Mouse (Mus musculus) cortical plate, adult 2 months (tissue): ENCODE measurements around the gene Scel. TPM values are rescaled to one million over a fixed set of nuclear protein-coding genes. Genes with fewer than 3 reads are reported as not detected.

ENCODE experiments used
- H3K27ac ChIP-seq: fragments of 200-500 bp; 2 replicates; pipeline ENCODE4 v1.5.1; 2012; ENCODE audit warnings: low read length, control low read depth, inconsistent platforms; ENCODE audit not compliant: insufficient read depth
- H3K4me1 ChIP-seq: fragments of 200-500 bp; 2 replicates; pipeline ENCODE4 v1.6.1; 2011; ENCODE audit warnings: low read length; ENCODE audit not compliant: control insufficient read depth, insufficient read depth
- H3K4me3 ChIP-seq: fragments of 200-500 bp; 2 replicates; pipeline ENCODE4 v1.5.1; 2011; ENCODE audit warnings: mild to moderate bottlenecking, low read length, control low read depth; ENCODE audit not compliant: insufficient read depth
- CTCF ChIP-seq: fragments of 200-500 bp; IDR thresholded peaks from 2 replicates; pipeline ENCODE4 v1.5.1; 2011; ENCODE audit warnings: mild to moderate bottlenecking, control low read depth, low read length; ENCODE audit not compliant: insufficient read depth; ENCODE audit errors: extremely low read depth
- POLR2A ChIP-seq: fragments of 200-500 bp; IDR thresholded peaks from 2 replicates; pipeline ENCODE4 v1.6.1; 2011; ENCODE audit warnings: mild to moderate bottlenecking, low read length, control low read depth; ENCODE audit not compliant: insufficient read depth; ENCODE audit errors: extremely low read depth
- polyA plus RNA-seq: library from polyadenylated mRNA; depleted of rRNA; stranded (reverse); fragments of >200 nt; gene quantifications from 2 replicates; pipeline ENCODE4 v1.2.3, GENCODE M21; 2012

Gene Scel
- polyA plus RNA-seq, 1 experiment = 2.0 TPM

- TF ChIP-seq CTCF = no peak
- TF ChIP-seq POLR2A = no peak
- H3K4me1 ChIP-seq = no peaks in the 10 kb centered on the region; the same call in 1 of the 2 replicates
- H3K27ac ChIP-seq = no peak overlapping the region
- no peak overlapping the region for H3K4me3 ChIP-seq
These were observed 130.8 kb downstream of the Scel start for GRCm38 (mm10) chr14:103643933-103644332.

DNA sequence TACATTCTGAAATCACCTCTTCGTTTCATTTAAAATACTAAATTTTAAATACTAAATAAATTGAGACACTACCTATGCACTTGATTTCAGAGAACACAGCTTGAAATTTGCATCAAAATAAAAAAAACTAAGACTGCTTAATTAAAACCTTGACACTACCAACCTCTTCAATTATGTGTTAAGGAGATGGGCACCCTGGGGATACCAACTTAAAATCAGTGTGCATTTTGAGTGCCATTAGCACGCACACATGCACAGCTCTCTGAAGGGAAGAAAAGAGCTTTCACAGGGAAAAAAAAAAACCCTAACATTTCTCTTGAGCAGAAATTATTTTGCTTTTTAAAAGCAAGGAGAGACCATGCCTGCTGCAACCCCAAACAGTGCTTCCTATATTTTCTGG is 134.8 kb downstream of the Scel start:
- Histone ChIP-seq H3K4me3 (no peak overlapping the region), H3K27ac (no peak overlapping the region), H3K4me1 (peaks cover 2% of the 10 kb centered on the region; the same call in 1 of the 2 replicates)
- TF ChIP-seq POLR2A (no peak), CTCF (no peak)

GRCm38 (mm10) chr14:103648623-103649255 is 135.6 kb downstream of the Scel start:
- Histone ChIP-seq H3K27ac (no peak overlapping the region), H3K4me1 (peaks cover 2% of the 10 kb centered on the region; the same call in 1 of the 2 replicates), H3K4me3 (no peak overlapping the region)
- TF ChIP-seq POLR2A = no peak
- TF ChIP-seq CTCF = no peak

- no peak for TF ChIP-seq POLR2A
- H3K4me3 ChIP-seq = peak overlapping the region; percentile 98
- H3K4me1 ChIP-seq = peaks cover 2% of the 10 kb centered on the region; the same call in 1 of the 2 replicates
- H3K27ac ChIP-seq = no peak overlapping the region
These were observed 136.2 kb downstream of the Scel start for GRCm38 (mm10) chr14:103649302-103649701.

DNA sequence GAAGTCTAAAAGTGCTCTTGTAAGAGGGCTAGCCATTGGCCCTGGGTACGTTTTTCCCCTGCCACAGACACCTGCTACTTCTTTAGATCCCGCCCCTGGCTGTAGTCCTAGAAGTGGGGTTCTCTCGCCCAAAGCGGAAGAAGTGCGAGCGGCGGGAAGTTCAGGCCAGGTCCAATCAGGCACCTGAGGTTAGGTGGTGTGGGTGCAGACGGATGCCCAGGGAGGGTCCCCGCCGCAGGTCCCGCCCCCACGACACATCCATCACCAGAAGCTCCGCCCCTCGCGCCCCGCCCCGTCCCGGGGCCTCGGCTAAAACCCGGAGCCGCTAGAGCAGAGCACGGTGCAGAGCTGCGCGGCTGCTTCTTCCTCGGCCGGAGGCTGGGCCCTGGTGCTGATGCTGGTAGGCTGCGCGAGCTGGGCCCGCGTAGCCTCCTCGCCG is 136.8 kb downstream of the Scel start, which contains the start of gene Slain1:
Gene Slain1 (plus strand): TSS at position 333 of the 439 bp plus-strand sequence.
- H3K4me1 ChIP-seq = peaks cover 2% of the 10 kb centered on the region; the same call in 1 of the 2 replicates
- peak within 1 kb of the TSS; percentile 92 for H3K27ac ChIP-seq
- H3K4me3 ChIP-seq = peak within 1 kb of the TSS; percentile 98
- TF ChIP-seq CTCF = no peak
- peak; percentile 96 for TF ChIP-seq POLR2A

DNA sequence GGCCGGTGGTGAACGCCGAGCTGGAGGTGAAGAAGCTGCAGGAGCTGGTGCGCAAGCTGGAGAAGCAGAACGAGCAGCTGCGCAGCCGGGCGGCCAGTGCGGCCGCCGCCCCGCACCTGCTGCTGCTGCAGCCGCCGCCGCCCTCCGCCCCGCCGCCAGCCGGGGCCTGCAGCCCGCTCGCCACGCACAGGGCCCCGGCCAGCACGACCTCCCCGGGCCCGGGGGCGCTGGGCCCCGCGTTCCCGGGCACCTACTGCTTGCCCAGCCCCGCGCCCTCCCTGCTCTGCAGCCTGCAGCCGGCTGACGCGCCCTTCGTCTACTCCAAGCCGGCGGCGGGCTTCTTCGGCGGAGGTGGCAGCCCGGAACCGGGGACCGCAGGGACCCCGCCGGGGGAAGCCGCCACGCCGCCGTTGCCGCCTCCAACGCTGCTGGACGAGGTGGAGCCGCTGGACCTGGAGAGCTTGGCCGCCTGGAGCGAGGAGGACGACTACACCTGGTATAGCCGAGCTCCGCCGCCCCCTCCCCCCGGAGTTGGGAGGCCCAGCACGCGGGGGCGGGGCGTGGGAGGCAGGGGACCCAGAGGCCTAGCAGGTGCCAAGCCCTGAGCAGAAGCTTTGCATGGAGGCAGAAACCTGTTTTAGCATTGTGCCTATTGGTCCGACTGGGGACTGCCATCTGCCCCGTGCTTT is 137.4 kb downstream of the Scel start:
- Histone ChIP-seq H3K27ac (peak overlapping the region; percentile 92), H3K4me3 (peak overlapping the region; percentile 98), H3K4me1 (peaks cover 6% of the 10 kb centered on the region; the same call in 1 of the 2 replicates)
- TF ChIP-seq CTCF (no peak), POLR2A (0 out of 2 replicates have a peak, but pooled peaks have one; percentile 19)

DNA sequence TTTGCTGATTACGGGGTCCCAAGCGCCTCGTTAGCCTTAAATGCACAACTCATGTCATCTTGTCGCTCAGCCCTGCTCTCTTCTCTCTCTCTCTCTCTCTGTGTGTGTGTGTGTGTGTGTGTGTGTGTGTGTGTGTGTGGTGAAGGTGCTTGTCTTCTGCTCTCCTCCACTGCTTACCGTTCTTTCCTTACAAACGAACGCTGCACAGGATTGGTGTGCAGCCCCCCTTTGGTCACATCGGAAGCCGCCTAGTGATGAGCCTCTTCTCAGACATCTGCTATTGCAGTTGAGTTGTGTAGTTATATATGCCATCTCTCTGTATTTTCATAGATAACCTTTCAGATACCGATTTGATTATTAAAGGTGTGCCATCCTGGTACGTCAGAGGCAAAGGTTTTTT is 138.0 kb downstream of the Scel start:
- Histone ChIP-seq H3K27ac (peak overlapping the region; percentile 92), H3K4me3 (peak overlapping the region; percentile 98), H3K4me1 (peaks cover 8% of the 10 kb centered on the region)
- TF ChIP-seq POLR2A (no peak), CTCF (no peak)

DNA sequence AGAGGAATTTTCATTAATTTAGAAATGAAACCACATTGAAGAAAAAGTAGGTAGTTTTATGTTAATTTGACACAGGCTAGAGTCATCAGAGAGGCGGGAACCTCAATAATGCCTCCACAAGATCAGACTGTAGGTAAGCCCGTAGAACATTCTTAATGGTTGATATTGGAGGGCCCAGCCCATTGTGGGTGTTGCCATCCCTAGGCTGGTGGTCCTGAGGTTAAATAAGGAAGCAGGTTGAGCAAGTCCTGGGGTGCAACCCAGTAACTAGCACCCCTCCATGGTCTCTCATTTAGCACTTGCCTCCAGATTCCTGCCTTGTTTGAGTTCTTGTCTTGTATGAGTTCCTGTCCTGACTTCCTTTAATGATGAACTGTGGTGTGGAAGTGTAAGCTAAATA is 138.4 kb downstream of the Scel start:
- Histone ChIP-seq H3K4me1 (peaks cover 10% of the 10 kb centered on the region), H3K27ac (no peak overlapping the region), H3K4me3 (peak overlapping the region; percentile 98)
- TF ChIP-seq CTCF (no peak), POLR2A (no peak)

GRCm38 (mm10) chr14:103652524-103652923 is 139.4 kb downstream of the Scel start:
- TF ChIP-seq POLR2A (no peak), CTCF (no peak)
- Histone ChIP-seq H3K4me1 (peaks cover 13% of the 10 kb centered on the region), H3K27ac (no peak overlapping the region), H3K4me3 (peak overlapping the region; percentile 98; the same call in 1 of the 2 replicates)

GRCm38 (mm10) chr14:103653800-103654199 is 140.7 kb downstream of the Scel start:
- Histone ChIP-seq H3K27ac (peak overlapping the region; percentile 25; the same call in 1 of the 2 replicates), H3K4me1 (peaks cover 13% of the 10 kb centered on the region), H3K4me3 (no peak overlapping the region)
- no peak for TF ChIP-seq CTCF
- TF ChIP-seq POLR2A = no peak
